Mouse (Mus musculus) liver, embryonic 14.5 days (tissue): Measurements from ENCODE around the gene Ptprn2.

ENCODE experiments used
- CTCF ChIP-seq: IDR thresholded peaks from 2 replicates; pipeline ENCODE4 v1.5.1; 2016; ENCODE audit warnings: antibody characterized with exemption, low read depth, control low read depth
- EP300 ChIP-seq: IDR thresholded peaks from 2 replicates; pipeline ENCODE4 v1.6.1; 2016; ENCODE audit warnings: antibody characterized with exemption, low read depth

- TF ChIP-seq CTCF (no peak), EP300 (no peak)
Observed at GRCm38 (mm10) chr12:117047384-117048251, 562.1 kb downstream of the Ptprn2 start.
